Mouse (Mus musculus) stomach, postnatal 0 days (tissue): ENCODE data around the gene Nim1k.

Source experiments
- CTCF ChIP-seq: IDR thresholded peaks from 2 replicates; pipeline ENCODE4 v1.5.1; 2016; ENCODE audit warnings: antibody characterized with exemption, low read depth, mild to moderate bottlenecking, moderate library complexity
- EP300 ChIP-seq: optimal IDR thresholded peaks from 2 replicates; pipeline ENCODE3; 2016; ENCODE audit warnings: antibody characterized with exemption

GRCm38 (mm10) chr13:119766480-119766879 is 10.8 kb upstream of the Nim1k start:
- TF ChIP-seq CTCF (no peak), EP300 (no peak)
